Mouse (Mus musculus): Measurements from ENCODE around the gene Hras.

GRCm38 (mm10) chr7:141167901-141168517, 25.8 kb downstream of the Hras start:
- TF ChIP-seq CTCF (IDR thresholded peaks at IDR 0.05; ENCODE audit: low read depth) = no peak
- TF ChIP-seq EP300 (IDR thresholded peaks at IDR 0.05; ENCODE audit: low read depth) = no peak

Measured in liver, postnatal 0 days (tissue).